Mouse (Mus musculus) CH12.LX (cell line): Measurements from ENCODE around the gene Ucma. TPM values are rescaled to one million over a fixed set of nuclear protein-coding genes. Genes with fewer than 3 reads are reported as not detected.

Source experiments
- DNase-seq: peaks from one replicate; pipeline ENCODE4 v3.0.0-alpha.2; 2013; ENCODE audit errors: extremely low read depth
- H3K27ac ChIP-seq: 2 replicates; pipeline ENCODE4 v1.5.1; 2012; ENCODE audit warnings: low read depth, mild to moderate bottlenecking, control low read depth, moderate library complexity; ENCODE audit not compliant: insufficient read depth
- H3K27me3 ChIP-seq: replicated peaks from 2 replicates; pipeline ENCODE3; 2012; ENCODE audit warnings: inconsistent platforms
- H3K36me3 ChIP-seq, 2 experiments: replicated peaks in 1 of 2; 2 replicates each; pipeline versions ENCODE3 to v1.6.1; 2012; ENCODE audit warnings: inconsistent platforms in 1 of 2, low read length in 1 of 2, mild to moderate bottlenecking in 1 of 2, mixed read lengths in 1 of 2, moderate library complexity in 1 of 2; ENCODE audit not compliant: control insufficient read depth in 1 of 2, insufficient read depth in 1 of 2
- H3K4me1 ChIP-seq, 2 experiments: 2 replicates each; pipeline ENCODE4 v1.6.1; 2012; ENCODE audit warnings: inconsistent platforms in 1 of 2, moderate library complexity in 1 of 2; ENCODE audit not compliant: insufficient read depth in 2 of 2, control insufficient read depth in 1 of 2
- H3K4me2 ChIP-seq: 2 replicates; pipeline ENCODE4 v1.6.1; 2012; ENCODE audit warnings: low read depth, mild to moderate bottlenecking, control low read depth; ENCODE audit not compliant: poor library complexity, insufficient read depth, severe bottlenecking
- H3K4me3 ChIP-seq, 3 experiments: fragments of 150-350 bp in 1 of 3; sonication (generic) in 1 of 3; replicated peaks in 1 of 3; 2 replicates each; pipeline versions ENCODE3 to v1.5.1; 2011 to 2012; ENCODE audit warnings: low read depth in 2 of 3, low read length in 2 of 3, mild to moderate bottlenecking in 2 of 3, moderate library complexity in 2 of 3, control low read depth in 1 of 3, improper control_type of control experiment in 1 of 3, inconsistent platforms in 1 of 3, mixed read lengths in 1 of 3; ENCODE audit not compliant: poor library complexity in 1 of 3
- H3K79me2 ChIP-seq: replicated peaks from 2 replicates; pipeline ENCODE4 v1.6.1; 2012; ENCODE audit warnings: mild to moderate bottlenecking, moderate library complexity; ENCODE audit not compliant: control insufficient read depth, poor library complexity, insufficient read depth, severe bottlenecking; ENCODE audit errors: extremely low read depth
- H3K9ac ChIP-seq: 2 replicates; pipeline ENCODE4 v1.6.1; 2012; ENCODE audit warnings: low read depth, mild to moderate bottlenecking, control low read depth, moderate library complexity; ENCODE audit not compliant: insufficient read depth
- H3K9me3 ChIP-seq: replicated peaks from 2 replicates; pipeline ENCODE3; 2012; ENCODE audit warnings: low read length, inconsistent platforms, mixed read lengths
- BHLHE40 ChIP-seq: IDR thresholded peaks from 2 replicates; pipeline ENCODE4 v1.6.1; 2011; ENCODE audit warnings: mild to moderate bottlenecking, low read depth, low read length, improper control_type of control experiment
- CHD2 ChIP-seq: IDR thresholded peaks from 2 replicates; pipeline ENCODE4 v1.6.1; 2011; ENCODE audit warnings: low read length, improper control_type of control experiment
- CTCF ChIP-seq, 2 experiments: IDR thresholded peaks in 1 of 2; conservative IDR thresholded peaks in 1 of 2; 2 replicates each; pipeline ENCODE4 v1.5.1; 2011 to 2012; ENCODE audit warnings: low read depth in 2 of 2, low read length in 2 of 2, improper control_type of control experiment in 1 of 2, inconsistent platforms in 1 of 2, mild to moderate bottlenecking in 1 of 2, moderate library complexity in 1 of 2
- E2F4 ChIP-seq: IDR thresholded peaks from 2 replicates; pipeline ENCODE4 v1.6.1; 2011; ENCODE audit warnings: low read depth, low read length, improper control_type of control experiment; ENCODE audit not compliant: insufficient replicate concordance
- ELF1 ChIP-seq: IDR thresholded peaks from 2 replicates; pipeline ENCODE4 v1.6.1; 2014; ENCODE audit warnings: low read depth, mild to moderate bottlenecking, inconsistent platforms, low read length, improper control_type of control experiment
- ETS1 ChIP-seq: conservative IDR thresholded peaks from 2 replicates; pipeline ENCODE4 v1.6.1; 2012; ENCODE audit warnings: low read depth, mild to moderate bottlenecking, inconsistent platforms, low read length, improper control_type of control experiment, moderate library complexity
- GABPA ChIP-seq: IDR thresholded peaks from 2 replicates; pipeline ENCODE4 v1.6.1; 2012; ENCODE audit warnings: low read depth, low read length, improper control_type of control experiment, inconsistent platforms; ENCODE audit not compliant: insufficient replicate concordance
- HCFC1 ChIP-seq: IDR thresholded peaks from 2 replicates; pipeline ENCODE4 v1.6.1; 2012; ENCODE audit warnings: low read depth, mild to moderate bottlenecking, inconsistent platforms, low read length, improper control_type of control experiment
- IRF4 ChIP-seq: IDR thresholded peaks from 2 replicates; pipeline ENCODE4 v1.6.1; 2014; ENCODE audit warnings: low read depth, mild to moderate bottlenecking, inconsistent platforms, low read length, improper control_type of control experiment
- KAT2A ChIP-seq: IDR thresholded peaks from 2 replicates; pipeline ENCODE4 v1.6.1; 2012; ENCODE audit warnings: low read length, improper control_type of control experiment, inconsistent platforms; ENCODE audit not compliant: insufficient replicate concordance
- MAX ChIP-seq: IDR thresholded peaks from 2 replicates; pipeline ENCODE4 v1.6.1; 2011; ENCODE audit warnings: low read length, improper control_type of control experiment
- MXI1 ChIP-seq: IDR thresholded peaks from 2 replicates; pipeline ENCODE4 v1.6.1; 2011; ENCODE audit warnings: mild to moderate bottlenecking, low read depth, low read length, improper control_type of control experiment
- MYC ChIP-seq: IDR thresholded peaks from 2 replicates; pipeline ENCODE4 v1.6.1; 2011; ENCODE audit warnings: low read depth, mild to moderate bottlenecking, improper control_type of control experiment, low read length
- NRF1 ChIP-seq: IDR thresholded peaks from 2 replicates; pipeline ENCODE4 v1.6.1; 2014; ENCODE audit warnings: low read depth, mild to moderate bottlenecking, inconsistent platforms, low read length, improper control_type of control experiment, moderate library complexity
- PAX5 ChIP-seq: IDR thresholded peaks from 2 replicates; pipeline ENCODE4 v1.6.1; 2012; ENCODE audit warnings: low read length, inconsistent platforms, mixed read lengths
- POLR2A ChIP-seq: IDR thresholded peaks from 2 replicates; pipeline ENCODE4 v1.6.1; 2011; ENCODE audit warnings: low read depth, mild to moderate bottlenecking, improper control_type of control experiment, low read length
- POLR2AphosphoS2 ChIP-seq: IDR thresholded peaks from 2 replicates; pipeline ENCODE4 v1.6.1; 2011; ENCODE audit warnings: low read depth, low read length, improper control_type of control experiment
- RAD21 ChIP-seq: IDR thresholded peaks from 2 replicates; pipeline ENCODE4 v1.6.1; 2011; ENCODE audit warnings: low read depth, mild to moderate bottlenecking, low read length, improper control_type of control experiment, moderate library complexity
- RCOR1 ChIP-seq: conservative IDR thresholded peaks from 2 replicates; pipeline ENCODE4 v1.6.1; 2012; ENCODE audit warnings: low read depth, mild to moderate bottlenecking, inconsistent platforms, low read length, improper control_type of control experiment
- SIN3A ChIP-seq: IDR thresholded peaks from 2 replicates; pipeline ENCODE4 v1.6.1; 2012; ENCODE audit warnings: low read length, improper control_type of control experiment, inconsistent platforms
- TCF12 ChIP-seq: IDR thresholded peaks from 2 replicates; pipeline ENCODE4 v1.6.1; 2014; ENCODE audit warnings: low read depth, mild to moderate bottlenecking, inconsistent platforms, low read length, improper control_type of control experiment
- USF1 ChIP-seq: IDR thresholded peaks from 2 replicates; pipeline ENCODE4 v1.6.1; 2014; ENCODE audit warnings: low read depth, mild to moderate bottlenecking, inconsistent platforms, low read length, improper control_type of control experiment
- USF2 ChIP-seq: conservative IDR thresholded peaks from 2 replicates; pipeline ENCODE4 v1.6.1; 2011; ENCODE audit warnings: low read depth, low read length, improper control_type of control experiment
- ZNF384 ChIP-seq: IDR thresholded peaks from 2 replicates; pipeline ENCODE4 v1.6.1; 2012; ENCODE audit warnings: low read depth, low read length, improper control_type of control experiment, inconsistent platforms
- dilution Hi-C: fragments of 300-500 bp; cut with MboI; formaldehyde crosslinking; loops from 2 replicates; pipeline ENCODE4 v1.14.3; 2020; ENCODE audit warnings: low sequenced_read_pairs; ENCODE audit not compliant: extremely low pct_unique_long_range_greater_than_20kb, extremely low pct_ligation_motif_present
- in situ Hi-C: fragments of 300-500 bp; cut with MboI; formaldehyde crosslinking; loops from 3 replicates; pipeline ENCODE4 v1.14.3; 2019; ENCODE audit warnings: low sequenced_read_pairs, low pct_ligation_motif_present, low pct_unique_long_range_greater_than_20kb, mixed read lengths
- polyA plus RNA-seq: library from polyadenylated mRNA; unstranded; fragments of >175 nt; gene quantifications from 2 replicates; pipeline ENCODE4 v1.2.1, GENCODE M21; 2012; ENCODE audit warnings: low read depth; ENCODE audit not compliant: insufficient read length
- total RNA-seq, 2 experiments: library from RNA; depleted of rRNA; stranded (reverse); fragments of 300-350 nt in 1 of 2; fragments of >200 nt in 1 of 2; gene quantifications; 2 replicates each; pipeline ENCODE4 v1.2.3; 2012 to 2014

The Ucma gene
- total and polyA plus RNA-seq, 3 experiments: not detected

DNA sequence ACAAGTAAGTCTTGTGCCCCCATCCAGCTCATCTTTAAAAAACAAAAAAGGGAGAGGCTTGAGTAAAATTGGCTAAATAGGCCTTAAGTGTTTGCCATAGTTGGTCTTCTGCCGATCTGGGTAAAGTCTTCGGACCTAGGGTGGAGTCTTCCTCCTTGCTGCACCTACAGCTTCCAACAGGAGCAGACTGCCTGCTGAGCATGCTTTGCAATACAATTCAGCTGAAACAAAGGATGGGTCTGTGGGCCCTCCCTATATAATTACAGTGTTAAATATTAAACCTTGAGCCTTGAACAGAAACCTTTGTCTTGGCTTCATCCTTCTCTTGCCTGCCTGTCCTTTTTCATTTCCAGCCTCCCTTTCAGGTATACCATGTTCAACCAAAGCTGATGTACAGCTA is 8.1 kb upstream of the Ucma start:
- TF ChIP-seq BHLHE40 (no peak), MYC (no peak), MXI1 (no peak), CHD2 (no peak), TCF12 (no peak), CTCF (conservative IDR thresholded peaks at IDR 0.05 in 1 of 2, IDR thresholded peaks at IDR 0.05 in 1 of 2; ENCODE audit: low read depth in 2 of 2, low read length in 2 of 2) (no peak), POLR2A (no peak), ZNF384 (no peak), ETS1 (no peak), USF1 (no peak), NRF1 (no peak), ELF1 (no peak), MAX (no peak), POLR2AphosphoS2 (no peak), IRF4 (no peak), RCOR1 (no peak), HCFC1 (no peak), RAD21 (no peak)
- H3K79me2 ChIP-seq: no peaks in the 10 kb centered on the region
- H3K4me1 ChIP-seq: no peaks in the 10 kb centered on the region
- no peaks in the 10 kb centered on the region for H3K27me3 ChIP-seq
- dilution Hi-C loops: no loop called here
- no peaks in the 10 kb centered on the region for H3K36me3 ChIP-seq
- H3K27ac ChIP-seq: no peak overlapping the region
- H3K4me2 ChIP-seq: no peak overlapping the region
- no peak overlapping the region for H3K9ac ChIP-seq
- H3K4me3 ChIP-seq: no peak overlapping the region
- DNase-seq: no peak
- in situ Hi-C loops: no loop called here
- no peaks in the 10 kb centered on the region for H3K9me3 ChIP-seq

GRCm38 (mm10) chr2:4969083-4969482 is 6.8 kb upstream of the Ucma start:
- in situ Hi-C loops (no loop called here), dilution Hi-C loops (no loop called here)
- H3K9ac ChIP-seq: no peak overlapping the region
- H3K27ac ChIP-seq: no peak overlapping the region
- no peaks in the 10 kb centered on the region for H3K79me2 ChIP-seq
- H3K9me3 ChIP-seq: no peaks in the 10 kb centered on the region
- TF ChIP-seq SIN3A: no peak
- TF ChIP-seq GABPA: no peak
- no peak for TF ChIP-seq MAX
- TF ChIP-seq E2F4: no peak
- no peak for TF ChIP-seq PAX5
- no peak for TF ChIP-seq USF2
- TF ChIP-seq KAT2A: no peak
- H3K4me2 ChIP-seq: no peak overlapping the region
- no peak for DNase-seq
- H3K27me3 ChIP-seq: no peaks in the 10 kb centered on the region
- H3K36me3 ChIP-seq: no peaks in the 10 kb centered on the region
- no peaks in the 10 kb centered on the region for H3K4me1 ChIP-seq
- no peak overlapping the region for H3K4me3 ChIP-seq
